Mouse (Mus musculus): ENCODE results near the gene Cst6.

- TF ChIP-seq CTCF (conservative IDR thresholded peaks at IDR 0.05; ENCODE audit: insufficient read depth, insufficient read length, low read depth, low read length), result no peak
- TF ChIP-seq POLR2A (IDR thresholded peaks at IDR 0.05; ENCODE audit: low read depth, low read length), result no peak
These were observed 21.4 kb downstream of the Cst6 start for GRCm38 (mm10) chr19:5327970-5328369.
